Mouse (Mus musculus): ENCODE data around the gene Lrrc36.

DNA sequence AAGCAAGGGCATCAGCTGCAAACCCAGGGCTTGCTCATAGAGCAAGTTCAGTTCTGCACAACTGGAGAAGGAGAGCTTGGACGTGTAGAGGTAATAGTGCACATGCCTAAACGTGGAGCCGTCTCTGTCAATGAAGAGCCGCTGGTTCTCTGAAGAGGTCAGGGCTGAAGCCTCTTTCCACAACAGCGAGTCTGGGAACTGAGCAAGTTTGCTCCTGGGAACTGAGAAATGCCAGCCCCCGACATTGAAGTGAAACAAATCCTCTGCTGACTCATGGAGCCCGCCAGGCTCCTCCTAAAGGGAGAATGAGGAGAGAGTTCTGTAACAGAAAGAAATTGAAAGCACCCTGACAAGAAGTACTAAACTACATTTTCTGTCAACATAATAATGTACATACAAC is 5.0 kb upstream of the Lrrc36 start:
- TF ChIP-seq CTCF (IDR thresholded peaks at IDR 0.05; ENCODE audit: borderline replicate concordance, insufficient read depth, low read length): no peak
- TF ChIP-seq POLR2A (IDR thresholded peaks at IDR 0.05; ENCODE audit: low read depth, low read length): no peak
